Mouse (Mus musculus) layer of hippocampus, adult 2 months (tissue): ENCODE results near the gene Stat5b. TPM values are rescaled to one million over a fixed set of nuclear protein-coding genes. Genes with fewer than 3 reads are reported as not detected.

Source experiments
- DNase-seq, 2 experiments: peaks; one replicate each; pipeline ENCODE4 v3.0.0; 2022; ENCODE audit warnings: low spot score in 2 of 2
- H3K27ac ChIP-seq: fragments of 200-600 bp; 2 replicates; pipeline ENCODE4 v1.8.1; 2022
- H3K4me3 ChIP-seq: fragments of 200-600 bp; 2 replicates; pipeline ENCODE4 v1.8.1; 2022; ENCODE audit warnings: mild to moderate bottlenecking
- CTCF ChIP-seq: fragments of 200-600 bp; conservative IDR thresholded peaks from 2 replicates; pipeline ENCODE4 v1.8.1; 2022; ENCODE audit warnings: antibody characterized with exemption, mild to moderate bottlenecking, moderate library complexity
- total RNA-seq, 2 experiments: library from RNA; stranded (reverse); gene quantifications; 2 replicates each; pipeline ENCODE4 v1.2.3; 2021

The Stat5b gene
- total RNA-seq, 2 experiments from 2014 or later: 11.6 to 13.8 TPM

GRCm38 (mm10) chr11:100887236-100887635 is 36.7 kb upstream of the Stat5b start:
- H3K27ac ChIP-seq: no peak overlapping the region
- DNase-seq: no peak
- H3K4me3 ChIP-seq: no peak overlapping the region
- TF ChIP-seq CTCF: no peak

DNA sequence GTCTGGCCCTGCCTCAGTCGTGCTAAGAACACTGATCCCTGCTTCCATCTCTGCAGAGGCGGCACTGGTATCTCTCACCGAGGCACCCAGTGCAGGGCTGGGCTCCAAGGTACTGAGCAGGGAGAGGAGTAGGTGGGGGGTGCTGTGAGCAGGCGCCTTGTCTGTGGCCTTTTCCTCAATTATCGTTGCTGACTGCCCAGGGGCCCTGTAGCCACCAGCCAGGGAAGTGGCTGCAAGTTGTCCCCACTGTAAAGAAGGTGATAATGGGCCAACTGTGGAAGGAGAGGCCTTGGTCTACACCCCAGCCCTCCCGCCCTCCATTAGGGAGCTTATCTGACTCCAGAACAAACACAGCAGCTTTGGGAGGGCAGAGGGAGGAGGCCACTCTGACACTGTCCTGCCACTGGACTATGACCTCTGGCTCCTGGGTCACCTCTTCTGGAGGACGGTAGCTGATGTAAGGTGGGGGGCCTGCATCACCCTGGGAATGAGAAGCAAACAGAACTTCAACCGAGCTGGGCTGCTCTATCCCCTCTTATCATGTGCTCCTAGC is 35.7 kb upstream of the Stat5b start:
- no peak overlapping the region for H3K27ac ChIP-seq
- DNase-seq: no peak
- no peak for TF ChIP-seq CTCF
- no peak overlapping the region for H3K4me3 ChIP-seq

DNA sequence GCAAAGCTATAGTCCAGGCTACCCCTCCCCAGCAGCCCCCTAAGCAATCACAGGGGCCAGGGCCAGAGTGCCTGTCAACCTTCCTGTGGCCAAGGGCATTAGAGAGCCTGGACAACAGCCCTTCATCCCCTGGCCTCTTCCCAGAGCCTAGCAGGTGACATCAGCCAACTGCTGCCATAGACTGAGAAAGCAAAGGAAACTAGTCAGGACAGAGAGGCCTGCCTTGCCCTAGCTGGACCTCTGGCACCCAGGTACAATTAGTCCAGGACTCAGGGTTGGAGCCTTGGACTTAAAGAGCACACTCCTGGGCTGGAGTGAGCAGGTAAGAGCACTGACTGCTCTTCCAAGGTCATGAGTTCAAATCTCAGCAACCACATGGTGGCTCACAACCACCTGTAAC is 34.9 kb upstream of the Stat5b start:
- Histone ChIP-seq H3K27ac (no peak overlapping the region), H3K4me3 (no peak overlapping the region)
- no peak for TF ChIP-seq CTCF
- no peak for DNase-seq

GRCm38 (mm10) chr11:100883640-100884039 is 33.1 kb upstream of the Stat5b start:
- no peak for TF ChIP-seq CTCF
- no peak overlapping the region for H3K27ac ChIP-seq
- H3K4me3 ChIP-seq: no peak overlapping the region
- DNase-seq: no peak

- no peak overlapping the region for H3K4me3 ChIP-seq
- DNase-seq: no peak
- no peak overlapping the region for H3K27ac ChIP-seq
- TF ChIP-seq CTCF: no peak
Observed at GRCm38 (mm10) chr11:100879321-100880078, 29.0 kb upstream of the Stat5b start.

- no peak for TF ChIP-seq CTCF
- no peak for DNase-seq
- Histone ChIP-seq H3K4me3 (no peak overlapping the region), H3K27ac (no peak overlapping the region)
Observed at GRCm38 (mm10) chr11:100875761-100876160, 25.2 kb upstream of the Stat5b start.

- DNase-seq: no peak
- TF ChIP-seq CTCF: no peak
- Histone ChIP-seq H3K27ac (no peak overlapping the region), H3K4me3 (no peak overlapping the region)
Observed at GRCm38 (mm10) chr11:100870968-100871350, 20.4 kb upstream of the Stat5b start.

DNA sequence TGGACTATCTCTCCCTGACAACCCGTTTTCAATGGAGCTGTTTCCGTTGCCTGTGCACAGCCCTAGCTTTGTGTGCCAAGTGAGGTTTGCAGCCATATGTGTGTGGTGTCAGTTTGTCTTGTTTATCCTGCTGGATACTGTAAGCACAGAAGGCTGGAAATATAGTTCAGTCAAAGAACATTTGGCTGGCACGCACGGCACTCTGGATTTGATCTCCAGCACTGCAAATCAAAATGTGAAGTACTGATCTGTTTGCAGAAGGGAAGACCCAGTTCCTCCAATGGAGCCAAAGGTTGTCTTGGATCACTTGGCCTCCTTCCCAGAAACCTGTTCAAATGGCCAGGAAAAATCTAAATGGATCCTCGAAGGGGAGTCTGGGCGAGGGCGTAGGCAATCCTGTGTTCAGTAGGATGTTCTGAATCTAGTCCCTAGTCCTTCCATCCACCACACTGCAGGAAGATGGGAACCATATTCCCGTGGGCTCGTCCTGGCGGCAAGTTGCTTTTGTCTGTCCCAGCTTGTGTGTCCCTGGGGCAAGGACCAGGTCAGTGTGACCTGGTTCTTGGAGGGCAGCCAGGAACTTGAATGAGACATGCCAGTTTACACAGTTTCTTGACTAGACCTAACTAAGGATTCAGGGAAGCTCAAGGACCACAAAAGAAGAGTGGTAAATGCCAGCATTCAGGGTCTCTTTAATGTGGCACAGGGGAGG is 19.9 kb upstream of the Stat5b start:
- H3K4me3 ChIP-seq: no peak overlapping the region
- H3K27ac ChIP-seq: no peak overlapping the region
- DNase-seq: peak; percentile 52 to 71
- no peak for TF ChIP-seq CTCF

DNA sequence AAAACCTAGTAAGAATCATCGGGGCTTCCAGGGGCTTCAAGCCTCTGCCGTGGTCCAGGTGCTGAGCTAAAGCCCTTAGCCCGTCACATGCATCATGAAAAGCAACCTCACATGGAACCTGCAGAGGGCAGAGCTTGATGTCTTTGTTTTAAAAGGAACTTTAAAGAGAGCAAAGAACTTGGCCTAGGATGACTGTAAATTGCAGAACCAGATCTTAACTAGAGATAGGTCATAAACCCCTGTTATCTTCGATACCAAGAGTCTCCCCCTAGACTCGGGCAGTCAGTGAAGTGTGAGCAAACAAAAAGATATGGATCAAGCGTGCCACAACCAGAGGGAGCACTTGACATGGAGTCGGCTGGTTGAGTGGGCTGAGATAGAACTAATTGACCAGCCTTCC is 15.1 kb upstream of the Stat5b start:
- H3K4me3 ChIP-seq: no peak overlapping the region
- no peak for DNase-seq
- TF ChIP-seq CTCF: peak; percentile 42
- no peak overlapping the region for H3K27ac ChIP-seq

- Histone ChIP-seq H3K4me3 (no peak overlapping the region), H3K27ac (no peak overlapping the region)
- no peak for DNase-seq
- no peak for TF ChIP-seq CTCF
Observed at GRCm38 (mm10) chr11:100863141-100863540, 12.6 kb upstream of the Stat5b start.

GRCm38 (mm10) chr11:100861836-100862235 is 11.3 kb upstream of the Stat5b start:
- TF ChIP-seq CTCF: no peak
- Histone ChIP-seq H3K27ac (no peak overlapping the region), H3K4me3 (no peak overlapping the region)
- no peak for DNase-seq

DNA sequence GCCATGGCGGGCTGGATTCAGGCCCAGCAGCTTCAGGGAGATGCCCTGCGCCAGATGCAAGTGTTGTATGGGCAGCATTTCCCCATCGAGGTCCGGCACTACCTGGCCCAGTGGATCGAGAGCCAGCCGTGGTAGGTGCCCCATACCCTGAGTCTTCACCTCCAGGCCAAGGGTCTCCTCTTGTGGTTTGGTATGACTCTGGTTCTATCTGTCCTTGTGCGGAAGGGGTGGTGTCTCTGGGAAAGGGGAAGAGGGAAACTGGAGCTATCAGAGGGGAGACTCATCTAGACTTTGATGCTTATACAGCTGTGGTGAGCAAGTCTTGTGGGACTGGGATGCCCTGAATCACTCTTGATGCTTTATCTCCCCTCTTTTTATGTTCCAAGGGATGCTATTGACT is 10.8 kb upstream of the Stat5b start:
- H3K4me3 ChIP-seq: no peak overlapping the region
- DNase-seq: no peak
- TF ChIP-seq CTCF: no peak
- no peak overlapping the region for H3K27ac ChIP-seq

DNA sequence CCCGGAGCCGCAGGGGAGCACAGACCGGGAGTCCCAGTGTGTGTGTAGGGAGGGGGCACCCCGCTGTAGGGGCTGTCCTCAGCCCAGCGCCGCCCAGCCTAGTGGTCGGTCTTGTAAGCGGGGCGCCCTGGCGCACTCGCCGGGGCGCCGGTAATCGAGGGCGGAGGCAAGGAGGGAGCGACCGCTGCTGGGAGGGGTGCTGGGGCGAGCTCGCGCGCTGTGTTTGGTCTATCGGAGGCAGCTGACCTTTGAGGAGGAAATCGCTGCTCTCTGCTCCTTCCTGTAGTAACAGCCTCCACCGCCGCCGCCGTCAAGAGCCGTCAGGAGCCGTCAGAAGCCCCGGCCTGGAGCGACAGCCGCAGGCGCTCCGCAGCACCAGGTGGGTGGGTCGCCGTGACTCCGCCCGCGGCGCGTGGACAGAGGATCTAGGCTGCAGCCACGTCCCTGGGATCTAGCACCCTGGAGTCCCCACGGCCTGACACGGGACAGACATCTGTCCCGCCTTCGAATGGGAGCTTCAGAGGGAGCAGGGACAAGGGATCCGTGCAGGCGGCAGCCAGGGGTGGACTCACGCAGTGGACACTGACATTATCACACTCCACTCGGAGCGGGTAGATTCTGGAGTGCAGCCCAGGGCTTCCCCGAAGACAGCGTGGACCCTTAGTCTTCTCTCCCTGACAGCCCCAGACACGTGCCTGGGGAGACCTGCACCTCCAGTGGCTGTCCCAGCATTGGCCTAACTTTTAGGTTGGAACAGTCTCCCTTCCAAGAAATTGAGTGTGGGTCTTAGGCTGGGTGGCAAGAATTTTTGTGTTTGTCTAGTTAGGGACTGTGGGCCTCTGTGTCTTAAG is 9.9 kb upstream of the Stat5b start:
- peak; percentile 34 for TF ChIP-seq CTCF
- DNase-seq: no peak
- H3K4me3 ChIP-seq: peak overlapping the region; percentile 52
- no peak overlapping the region for H3K27ac ChIP-seq
